Mouse (Mus musculus) hindbrain, embryonic 15.5 days (tissue): ENCODE results near the gene Mrps23. TPM values are rescaled to one million over a fixed set of nuclear protein-coding genes. Genes with fewer than 3 reads are reported as not detected.
A peak's percentile ranks its signal among the peaks of the same experiment; 100 is the strongest.

Experiments used
- ATAC-seq: fragments of 200-750 bp; cut with Nextera tagmentation; 2 replicates; pipeline ENCODE4 v1.8.0; 2017; ENCODE audit warnings: low read depth, moderate number of reproducible peaks, moderate TSS enrichment; ENCODE audit not compliant: low FRiP score
- H3K27ac ChIP-seq: fragments of 300-500 bp; sonication (generic); replicated peaks from 2 replicates; pipeline ENCODE4 v1.5.1; 2015; ENCODE audit warnings: mild to moderate bottlenecking, inconsistent platforms
- H3K27me3 ChIP-seq: fragments of 300-500 bp; sonication (generic); 2 replicates; pipeline ENCODE4 v1.6.1; 2015; ENCODE audit warnings: control low read depth, inconsistent platforms
- H3K36me3 ChIP-seq: fragments of 300-500 bp; sonication (generic); 2 replicates; pipeline ENCODE4 v1.6.1; 2015; ENCODE audit warnings: control low read depth, inconsistent platforms
- H3K4me1 ChIP-seq: fragments of 300-500 bp; sonication (generic); replicated peaks from 2 replicates; pipeline ENCODE4 v1.6.1; 2015; ENCODE audit warnings: control low read depth, inconsistent platforms
- H3K4me2 ChIP-seq: fragments of 300-500 bp; sonication (generic); 2 replicates; pipeline ENCODE4 v1.6.1; 2015; ENCODE audit warnings: moderate library complexity, mild to moderate bottlenecking, inconsistent platforms
- H3K4me3 ChIP-seq: fragments of 300-500 bp; sonication (generic); 2 replicates; pipeline ENCODE4 v1.5.1; 2015; ENCODE audit warnings: mild to moderate bottlenecking, inconsistent platforms
- H3K9ac ChIP-seq: fragments of 300-500 bp; sonication (generic); 2 replicates; pipeline ENCODE4 v1.6.1; 2015; ENCODE audit warnings: inconsistent platforms
- H3K9me3 ChIP-seq: fragments of 300-500 bp; sonication (generic); 2 replicates; pipeline ENCODE4 v1.6.1; 2016; ENCODE audit warnings: control low read depth, inconsistent platforms
- WGBS: fragments of 180-500 bp; shearing (Covaris S2); methylation state at CpG from one replicate; pipeline ENCODE4 v1.1.7; 2015; 5-methylcytosine and 5-hydroxymethylcytosine counted together
- polyA plus RNA-seq: library from polyadenylated mRNA; unstranded; fragments of >200 nt; fragmentation: Nextera tagmentation; extraction: Ambion mirVana; gene quantifications from 2 replicates; pipeline ENCODE4 v1.2.1, GENCODE M21; 2015

Gene Mrps23
- 60.3 and 61.7 TPM in 2 replicates for polyA plus RNA-seq

GRCm38 (mm10) chr11:88203712-88204532 is at the start of gene Mrps23:
TSS of gene Mrps23 (plus strand) at chr11:88204388.
- peaks cover 34% of the 10 kb centered on the region for H3K4me1 ChIP-seq
- peak within 1 kb of the TSS; percentile 84 for H3K9ac ChIP-seq
- peak within 1 kb of the TSS; percentile 77 for H3K4me3 ChIP-seq
- peaks cover 4% of the 10 kb centered on the region; the same call in 1 of the 2 replicates for H3K36me3 ChIP-seq
- peak within 1 kb of the TSS; percentile 80 for H3K4me2 ChIP-seq
- WGBS = under 1% methylated on average over 51 of the region's 51 CpGs
- no peaks in the 10 kb centered on the region for H3K9me3 ChIP-seq
- H3K27me3 ChIP-seq = no peaks in the 10 kb centered on the region
- peak; percentile 93 for ATAC-seq
- H3K27ac ChIP-seq = peak within 1 kb of the TSS; percentile 80

- Histone ChIP-seq H3K4me3 (no peak overlapping the region), H3K9me3 (no peaks in the 10 kb centered on the region), H3K27me3 (no peaks in the 10 kb centered on the region), H3K4me1 (peaks cover 57% of the 10 kb centered on the region), H3K4me2 (no peak overlapping the region), H3K9ac (no peak overlapping the region), H3K27ac (peak overlapping the region; percentile 61; the same call in 1 of the 2 replicates), H3K36me3 (no peaks in the 10 kb centered on the region)
- no peak for ATAC-seq
- WGBS = 62% methylated on average over 8 of the region's 8 CpGs
Measured at GRCm38 (mm10) chr11:88154500-88154899, 49.7 kb upstream of the Mrps23 start.

- H3K4me1 ChIP-seq = peaks cover 65% of the 10 kb centered on the region
Measured at GRCm38 (mm10) chr11:88155451-88155850, 48.7 kb upstream of the Mrps23 start.

GRCm38 (mm10) chr11:88155998-88156397 is 48.2 kb upstream of the Mrps23 start:
- no peak for ATAC-seq
- Histone ChIP-seq H3K4me1 (peaks cover 69% of the 10 kb centered on the region), H3K36me3 (no peaks in the 10 kb centered on the region), H3K9me3 (no peaks in the 10 kb centered on the region), H3K9ac (peak overlapping the region; percentile 21; the same call in 1 of the 2 replicates), H3K27me3 (no peaks in the 10 kb centered on the region), H3K27ac (peak overlapping the region; percentile 61), H3K4me3 (no peak overlapping the region), H3K4me2 (no peak overlapping the region)
- 63% methylated on average over 8 of the region's 8 CpGs for WGBS

More at GRCm38 (mm10) chr11:88155451-88155850, 48.7 kb upstream of the Mrps23 start:
- Histone ChIP-seq H3K4me2 (no peak overlapping the region), H3K27ac (peak overlapping the region; percentile 61), H3K27me3 (no peaks in the 10 kb centered on the region), H3K4me3 (no peak overlapping the region), H3K9me3 (no peaks in the 10 kb centered on the region), H3K36me3 (no peaks in the 10 kb centered on the region), H3K9ac (no peak overlapping the region)
- ATAC-seq = no peak
- WGBS = 27% methylated on average over 3 of the region's 3 CpGs

- Histone ChIP-seq H3K4me1 (peaks cover 68% of the 10 kb centered on the region), H3K9me3 (no peaks in the 10 kb centered on the region), H3K27me3 (no peaks in the 10 kb centered on the region), H3K36me3 (no peaks in the 10 kb centered on the region), H3K27ac (peak overlapping the region; percentile 61; the same call in 1 of the 2 replicates), H3K4me3 (no peak overlapping the region), H3K9ac (peak overlapping the region; percentile 21; the same call in 1 of the 2 replicates), H3K4me2 (no peak overlapping the region)
- ATAC-seq = no peak
- WGBS = 62% methylated on average over 2 of the region's 2 CpGs
Measured at GRCm38 (mm10) chr11:88156403-88156802, 47.8 kb upstream of the Mrps23 start.

GRCm38 (mm10) chr11:88158842-88159246 is 45.3 kb upstream of the Mrps23 start:
- Histone ChIP-seq H3K9ac (no peak overlapping the region), H3K4me1 (peaks cover 66% of the 10 kb centered on the region), H3K27ac (peak overlapping the region; percentile 52), H3K4me3 (no peak overlapping the region), H3K27me3 (no peaks in the 10 kb centered on the region), H3K9me3 (no peaks in the 10 kb centered on the region), H3K36me3 (no peaks in the 10 kb centered on the region), H3K4me2 (no peak overlapping the region)
- 50% methylated on average over 5 of the region's 5 CpGs for WGBS
- no peak for ATAC-seq

GRCm38 (mm10) chr11:88159389-88159788 is 44.8 kb upstream of the Mrps23 start:
- H3K4me1 ChIP-seq = peaks cover 63% of the 10 kb centered on the region

GRCm38 (mm10) chr11:88160316-88160715 is 43.9 kb upstream of the Mrps23 start:
- Histone ChIP-seq H3K9me3 (no peaks in the 10 kb centered on the region), H3K36me3 (no peaks in the 10 kb centered on the region), H3K27ac (peak overlapping the region; percentile 93), H3K9ac (no peak overlapping the region), H3K27me3 (no peaks in the 10 kb centered on the region), H3K4me1 (peaks cover 61% of the 10 kb centered on the region), H3K4me2 (peak overlapping the region; percentile 85), H3K4me3 (no peak overlapping the region)
- 45% methylated on average over 5 of the region's 5 CpGs for WGBS
- ATAC-seq = no peak

More at GRCm38 (mm10) chr11:88159389-88159788, 44.8 kb upstream of the Mrps23 start:
- H3K27me3 ChIP-seq = no peaks in the 10 kb centered on the region
- H3K4me2 ChIP-seq = no peak overlapping the region
- WGBS = 60% methylated on average over 11 of the region's 11 CpGs
- no peak for ATAC-seq
- H3K36me3 ChIP-seq = no peaks in the 10 kb centered on the region
- H3K9me3 ChIP-seq = no peaks in the 10 kb centered on the region
- H3K27ac ChIP-seq = peak overlapping the region; percentile 52
- no peak overlapping the region for H3K9ac ChIP-seq
- no peak overlapping the region for H3K4me3 ChIP-seq

GRCm38 (mm10) chr11:88161051-88161581 is 43.1 kb upstream of the Mrps23 start:
- Histone ChIP-seq H3K27ac (peak overlapping the region; percentile 93), H3K9ac (peak overlapping the region; percentile 58), H3K27me3 (no peaks in the 10 kb centered on the region), H3K4me1 (peaks cover 60% of the 10 kb centered on the region), H3K4me2 (peak overlapping the region; percentile 85), H3K9me3 (no peaks in the 10 kb centered on the region), H3K4me3 (peak overlapping the region; percentile 46), H3K36me3 (no peaks in the 10 kb centered on the region)
- peak; percentile 68 for ATAC-seq
- WGBS = under 1% methylated on average over 24 of the region's 33 CpGs

- Histone ChIP-seq H3K36me3 (no peaks in the 10 kb centered on the region), H3K4me3 (peak overlapping the region; percentile 46), H3K9me3 (no peaks in the 10 kb centered on the region), H3K9ac (peak overlapping the region; percentile 24), H3K27me3 (no peaks in the 10 kb centered on the region), H3K4me2 (peak overlapping the region; percentile 85), H3K27ac (peak overlapping the region; percentile 93), H3K4me1 (peaks cover 58% of the 10 kb centered on the region)
- ATAC-seq = peak; percentile 66
- 3% methylated on average over 15 of the region's 15 CpGs for WGBS
Measured at GRCm38 (mm10) chr11:88161651-88162362, 42.4 kb upstream of the Mrps23 start.

GRCm38 (mm10) chr11:88162740-88163139 is 41.4 kb upstream of the Mrps23 start:
- H3K4me1 ChIP-seq = peaks cover 57% of the 10 kb centered on the region

More at GRCm38 (mm10) chr11:88162740-88163139, 41.4 kb upstream of the Mrps23 start:
- WGBS = 44% methylated on average over 4 of the region's 4 CpGs
- no peaks in the 10 kb centered on the region for H3K9me3 ChIP-seq
- H3K4me2 ChIP-seq = no peak overlapping the region
- ATAC-seq = no peak
- H3K27ac ChIP-seq = no peak overlapping the region
- no peaks in the 10 kb centered on the region for H3K27me3 ChIP-seq
- H3K9ac ChIP-seq = no peak overlapping the region
- H3K36me3 ChIP-seq = no peaks in the 10 kb centered on the region
- no peak overlapping the region for H3K4me3 ChIP-seq
